Mouse (Mus musculus) layer of hippocampus, adult 2 months (tissue): Measurements from ENCODE around the gene Osgep. TPM values are rescaled to one million over a fixed set of nuclear protein-coding genes. Genes with fewer than 3 reads are reported as not detected.
"Not testable (repeated sequence)": the region's sequence is repeated elsewhere in the genome, so short reads cannot be mapped to it uniquely, and the experiment has no call there.

Experiments
- DNase-seq, 2 experiments: peaks; one replicate each; pipeline ENCODE4 v3.0.0; 2022; ENCODE audit warnings: low spot score in 2 of 2
- H3K27ac ChIP-seq: fragments of 200-600 bp; 2 replicates; pipeline ENCODE4 v1.8.1; 2022
- H3K4me3 ChIP-seq: fragments of 200-600 bp; 2 replicates; pipeline ENCODE4 v1.8.1; 2022; ENCODE audit warnings: mild to moderate bottlenecking
- CTCF ChIP-seq: fragments of 200-600 bp; conservative IDR thresholded peaks from 2 replicates; pipeline ENCODE4 v1.8.1; 2022; ENCODE audit warnings: antibody characterized with exemption, mild to moderate bottlenecking, moderate library complexity
- total RNA-seq, 2 experiments: library from RNA; stranded (reverse); gene quantifications; 2 replicates each; pipeline ENCODE4 v1.2.3; 2021

Gene Osgep
- total RNA-seq, 2 experiments from 2014 or later: 35.0 to 36.0 TPM

GRCm38 (mm10) chr14:50892541-50893459, 31.9 kb downstream of the Osgep start:
- no peak for TF ChIP-seq CTCF
- no peak overlapping the region for H3K4me3 ChIP-seq
- no peak overlapping the region for H3K27ac ChIP-seq
- no peak for DNase-seq

DNA sequence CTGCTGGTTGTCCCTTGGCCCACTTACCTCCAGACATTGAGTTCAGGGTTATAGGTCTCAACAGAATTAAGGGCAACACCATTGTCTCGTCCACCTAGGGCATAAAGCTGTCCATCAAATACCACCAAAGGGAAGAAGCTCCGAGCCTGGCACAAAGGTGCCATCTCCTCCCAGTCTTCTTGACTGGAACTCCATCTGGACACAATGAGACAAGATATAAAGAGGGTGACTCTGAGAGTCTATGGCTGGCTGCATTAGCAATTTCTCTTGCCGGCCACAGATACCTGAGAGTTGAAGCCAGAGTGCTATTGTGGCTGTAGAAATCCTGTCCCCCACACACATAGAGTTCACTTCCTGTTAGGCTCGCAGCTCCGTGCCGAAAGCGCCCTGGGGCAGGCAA, 32.6 kb downstream of the Osgep start:
- no peak for TF ChIP-seq CTCF
- DNase-seq: no peak
- no peak overlapping the region for H3K4me3 ChIP-seq
- H3K27ac ChIP-seq: no peak overlapping the region

GRCm38 (mm10) chr14:50891621-50892020, 33.1 kb downstream of the Osgep start:
- TF ChIP-seq CTCF: no peak
- H3K27ac ChIP-seq: no peak overlapping the region
- H3K4me3 ChIP-seq: no peak overlapping the region
- DNase-seq: no peak

GRCm38 (mm10) chr14:50876236-50876950, 48.3 kb downstream of the Osgep start:
- DNase-seq: no peak
- TF ChIP-seq CTCF: no peak
- Histone ChIP-seq H3K4me3 (no peak overlapping the region), H3K27ac (no peak overlapping the region)

- no peak for DNase-seq
- no peak overlapping the region for H3K4me3 ChIP-seq
- TF ChIP-seq CTCF: no peak
- no peak overlapping the region for H3K27ac ChIP-seq
Measured at GRCm38 (mm10) chr14:50875591-50876230, 49.0 kb downstream of the Osgep start.

DNA sequence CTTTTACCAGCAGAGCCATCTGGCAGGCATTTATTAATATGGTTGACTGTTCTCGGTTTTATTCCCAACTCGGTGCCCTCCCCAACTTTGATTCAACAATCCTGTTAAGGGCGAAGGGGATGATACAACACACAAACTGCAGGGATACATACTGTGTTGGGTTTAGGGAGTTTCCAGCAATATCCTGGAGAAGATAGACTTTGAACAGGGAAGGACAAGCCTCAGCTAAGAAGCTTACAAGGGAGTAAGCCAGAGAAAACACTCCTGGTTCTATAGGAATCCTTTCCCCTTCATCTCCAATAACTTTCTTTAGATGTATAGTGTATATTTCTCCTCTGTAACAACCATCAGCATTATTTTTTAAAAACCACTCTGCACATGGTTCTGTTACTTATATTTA, 49.5 kb downstream of the Osgep start:
- no peak for DNase-seq
- Histone ChIP-seq H3K27ac (no peak overlapping the region), H3K4me3 (no peak overlapping the region)
- no peak for TF ChIP-seq CTCF

GRCm38 (mm10) chr14:50871284-50871683, 53.4 kb downstream of the Osgep start:
- no peak overlapping the region for H3K27ac ChIP-seq
- DNase-seq: no peak
- H3K4me3 ChIP-seq: no peak overlapping the region
- 0 out of 2 replicates have a peak, but pooled peaks have one; percentile 3 for TF ChIP-seq CTCF

GRCm38 (mm10) chr14:50870805-50871143, 53.9 kb downstream of the Osgep start:
- no peak for DNase-seq
- TF ChIP-seq CTCF: no peak
- Histone ChIP-seq H3K27ac (peak overlapping the region; percentile 1; the same call in 1 of the 2 replicates), H3K4me3 (peak overlapping the region; percentile 64)

- peak within 1 kb of the TSS; percentile 64 for H3K4me3 ChIP-seq
- no peak for TF ChIP-seq CTCF
- H3K27ac ChIP-seq: peak within 1 kb of the TSS; percentile 44; the same call in 1 of the 2 replicates
- DNase-seq: peak; percentile 12 to 27
Measured at GRCm38 (mm10) chr14:50869889-50870804, 54.5 kb downstream of the Osgep start, which contains the start of gene Tep1. Gene Tep1, minus strand, starts transcription at chr14:50870560.

DNA sequence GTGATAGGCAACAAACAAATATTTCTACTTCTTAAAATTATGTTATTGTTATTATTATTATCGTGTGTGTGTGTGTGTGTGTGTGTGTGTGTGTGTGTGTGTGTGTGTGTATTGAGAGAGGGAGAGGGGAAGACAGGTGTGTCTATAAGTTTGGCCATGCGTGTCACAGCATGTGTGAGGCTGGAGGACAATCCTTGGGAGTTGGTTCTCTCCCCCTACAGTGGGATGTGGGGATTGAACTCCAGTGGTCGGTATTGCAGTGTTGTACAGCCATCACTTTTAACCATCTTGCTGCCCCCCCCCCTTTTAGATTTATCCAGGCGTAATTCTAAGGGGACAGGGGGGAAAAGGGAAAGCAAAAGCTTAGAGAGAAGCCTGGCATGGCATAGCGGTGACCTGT, 56.0 kb downstream of the Osgep start:
- no peak for TF ChIP-seq CTCF
- H3K27ac ChIP-seq: no peak overlapping the region
- H3K4me3 ChIP-seq: no peak overlapping the region
- no peak for DNase-seq

DNA sequence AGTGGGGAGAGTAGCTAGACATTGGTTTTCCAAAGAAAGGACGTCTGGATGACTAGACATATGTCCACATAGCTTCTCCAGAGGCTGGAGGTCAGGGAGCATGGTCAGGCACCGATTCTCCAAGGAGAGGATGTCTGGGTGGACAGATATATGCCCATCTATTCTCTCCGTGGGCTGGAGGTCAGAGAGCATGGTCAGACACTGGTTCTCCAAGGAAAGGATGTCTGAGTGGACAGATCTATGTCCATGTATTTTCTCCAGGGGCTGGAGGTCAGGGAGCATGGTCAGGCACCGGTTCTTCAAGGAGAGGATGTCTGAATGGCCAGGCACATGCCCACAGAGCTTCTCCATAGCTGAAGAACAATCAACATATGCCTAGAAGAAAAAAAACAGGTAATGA, 56.5 kb downstream of the Osgep start:
- no peak for DNase-seq
- no peak overlapping the region for H3K27ac ChIP-seq

DNA sequence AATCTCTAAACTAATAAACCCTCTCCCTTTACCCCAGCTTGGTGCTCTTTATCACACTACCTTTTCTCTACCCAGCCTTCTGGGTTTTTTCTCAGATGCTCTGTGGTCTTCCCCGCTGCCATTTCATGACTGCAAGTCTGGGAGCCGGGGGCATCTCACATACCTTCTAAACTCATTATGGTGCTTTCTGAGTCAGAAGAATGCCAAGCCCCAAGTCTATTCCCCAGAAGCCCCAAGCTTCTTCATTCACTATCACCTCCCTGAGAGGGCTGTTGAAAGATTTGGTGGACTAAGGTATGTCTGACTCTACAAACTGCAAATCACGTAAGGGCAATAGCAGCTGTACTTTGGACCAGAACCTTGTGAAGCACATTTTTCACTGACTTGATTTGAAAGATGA, 57.7 kb downstream of the Osgep start:
- TF ChIP-seq CTCF: no peak
- H3K27ac ChIP-seq: no peak overlapping the region
- H3K4me3 ChIP-seq: no peak overlapping the region
- no peak for DNase-seq

More for the DNA sequence above, 56.5 kb downstream of the Osgep start:
- TF ChIP-seq CTCF: no peak
- no peak overlapping the region for H3K4me3 ChIP-seq

DNA sequence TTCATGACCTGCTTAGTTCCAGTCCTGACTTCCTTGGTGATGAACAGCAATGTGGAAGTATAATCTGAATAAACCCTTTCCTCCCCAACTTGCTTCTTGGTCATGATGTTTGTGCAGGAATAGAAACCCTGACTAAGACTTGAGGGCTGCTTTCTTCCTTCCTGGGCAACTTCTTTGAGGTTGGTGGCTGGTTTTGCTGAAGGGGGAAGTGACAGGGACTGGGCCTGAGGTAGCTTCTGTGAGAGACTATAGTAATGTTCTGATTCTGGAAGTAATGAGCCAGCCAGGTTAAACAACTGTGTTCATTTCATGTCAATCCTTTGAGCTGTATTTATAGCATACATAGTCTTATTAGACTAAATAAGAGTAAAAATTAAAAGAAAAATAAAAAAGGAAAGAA, 59.7 kb downstream of the Osgep start:
- not testable (repeated sequence) for H3K27ac ChIP-seq, DNase-seq, H3K4me3 ChIP-seq
